Mouse (Mus musculus): ENCODE results near the gene Olfr1564. TPM values are rescaled to one million over a fixed set of nuclear protein-coding genes. Genes with fewer than 3 reads are reported as not detected.
"Not testable (repeated sequence)": the region's sequence is repeated elsewhere in the genome, so short reads cannot be mapped to it uniquely, and the experiment has no call there.

Olfr1564 gene
- polyA plus RNA-seq (2014; fragmentation: Nextera tagmentation; extraction: Ambion mirVana), result not detected in 2 replicates

DNA sequence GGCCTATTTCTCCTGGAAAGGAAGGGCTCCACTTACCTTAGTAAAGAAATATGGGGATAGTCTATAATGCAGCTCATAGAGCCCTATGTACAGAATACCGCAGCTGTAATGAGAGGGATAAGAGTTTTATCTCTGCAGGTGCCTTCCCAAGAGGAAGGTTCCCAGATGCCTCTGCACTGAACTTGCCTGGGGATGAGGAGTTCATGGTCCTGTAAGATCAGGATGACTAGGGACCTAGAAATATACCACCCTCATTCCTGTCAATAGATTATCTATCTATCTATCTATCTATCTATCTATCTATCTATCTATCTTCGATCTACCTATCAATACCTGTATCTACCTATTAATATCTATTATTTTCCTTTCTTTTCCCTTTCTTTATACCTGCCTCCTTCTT, at the start of gene Olfr1564:
Gene Olfr1564 (minus strand): TSS at position 101 of the 400 bp plus-strand sequence.
- ATAC-seq (replicated peaks; ENCODE audit: low FRiP score), result no peak
- H3K9ac ChIP-seq (ENCODE audit: low read length), result no peak within 1 kb of the TSS
- WGBS, result 88% methylated on average over 2 of the region's 2 CpGs
- H3K27ac ChIP-seq (ENCODE audit: low read depth, low read length), result no peak within 1 kb of the TSS
- H3K4me2 ChIP-seq (ENCODE audit: low read depth, low read length, severe bottlenecking), result no peak within 1 kb of the TSS
- no peak within 1 kb of the TSS for H3K4me3 ChIP-seq (ENCODE audit: low read depth, low read length)
- no peaks in the 10 kb centered on the region for H3K27me3 ChIP-seq (ENCODE audit: control insufficient read depth, insufficient read depth, low read length)
- no peaks in the 10 kb centered on the region for H3K4me1 ChIP-seq (replicated peaks; ENCODE audit: control insufficient read depth, insufficient read depth, low read length)
- H3K9me3 ChIP-seq (ENCODE audit: control insufficient read depth, low read length), result no peaks in the 10 kb centered on the region
- no peaks in the 10 kb centered on the region for H3K36me3 ChIP-seq (ENCODE audit: control insufficient read depth, insufficient read depth, low read length)
- DNase-seq (ENCODE audit: low spot score), result no peak

- Histone ChIP-seq H3K9ac (ENCODE audit: low read length) (no peak overlapping the region), H3K4me1 (replicated peaks; ENCODE audit: control insufficient read depth, insufficient read depth, low read length) (no peaks in the 10 kb centered on the region), H3K27me3 (ENCODE audit: control insufficient read depth, insufficient read depth, low read length) (no peaks in the 10 kb centered on the region), H3K27ac (ENCODE audit: low read depth, low read length) (no peak overlapping the region), H3K36me3 (ENCODE audit: control insufficient read depth, insufficient read depth, low read length) (no peaks in the 10 kb centered on the region), H3K9me3 (ENCODE audit: control insufficient read depth, low read length) (no peaks in the 10 kb centered on the region), H3K4me3 (ENCODE audit: low read depth, low read length) (no peak overlapping the region), H3K4me2 (ENCODE audit: low read depth, low read length, severe bottlenecking) (no peak overlapping the region)
- DNase-seq (ENCODE audit: low spot score) (no peak), ATAC-seq (replicated peaks; ENCODE audit: low FRiP score) (no peak)
- 88% methylated on average over 9 of the region's 9 CpGs for WGBS
Measured at GRCm38 (mm10) chr17:33268907-33269306, 47.4 kb upstream of the Olfr1564 start.

GRCm38 (mm10) chr17:33264376-33264775, 42.9 kb upstream of the Olfr1564 start, which contains the start of gene Olfr63:
Gene Olfr63 (plus strand): TSS chr17:33264676.
- WGBS, result 82% methylated on average over 1 of the region's 1 CpGs
- no peak within 1 kb of the TSS for H3K9ac ChIP-seq (ENCODE audit: low read length)
- H3K4me3 ChIP-seq (ENCODE audit: low read depth, low read length), result no peak within 1 kb of the TSS
- H3K27me3 ChIP-seq (ENCODE audit: control insufficient read depth, insufficient read depth, low read length), result no peaks in the 10 kb centered on the region
- ATAC-seq (replicated peaks; ENCODE audit: low FRiP score) (no peak), DNase-seq (ENCODE audit: low spot score) (no peak)
- no peaks in the 10 kb centered on the region for H3K9me3 ChIP-seq (ENCODE audit: control insufficient read depth, low read length)
- H3K27ac ChIP-seq (ENCODE audit: low read depth, low read length), result no peak within 1 kb of the TSS
- no peaks in the 10 kb centered on the region for H3K4me1 ChIP-seq (replicated peaks; ENCODE audit: control insufficient read depth, insufficient read depth, low read length)
- H3K36me3 ChIP-seq (ENCODE audit: control insufficient read depth, insufficient read depth, low read length), result no peaks in the 10 kb centered on the region
- H3K4me2 ChIP-seq (ENCODE audit: low read depth, low read length, severe bottlenecking), result no peak within 1 kb of the TSS

- H3K9me3 ChIP-seq (ENCODE audit: control insufficient read depth, low read length); H3K9ac ChIP-seq (ENCODE audit: low read length); H3K27ac ChIP-seq (ENCODE audit: low read depth, low read length); H3K4me1 ChIP-seq (replicated peaks; ENCODE audit: control insufficient read depth, insufficient read depth, low read length); DNase-seq (ENCODE audit: low spot score); H3K4me2 ChIP-seq (ENCODE audit: low read depth, low read length, severe bottlenecking); H3K36me3 ChIP-seq (ENCODE audit: control insufficient read depth, insufficient read depth, low read length); H3K27me3 ChIP-seq (ENCODE audit: control insufficient read depth, insufficient read depth, low read length); H3K4me3 ChIP-seq (ENCODE audit: low read depth, low read length): not testable (repeated sequence)
- WGBS, result no CpG with 5 or more reads among the region's 2 CpGs
- peak; percentile 20; the same call in 1 of the 2 replicates for ATAC-seq (replicated peaks; ENCODE audit: low FRiP score)
Measured at GRCm38 (mm10) chr17:33255319-33255657, 33.8 kb upstream of the Olfr1564 start.

- not testable (repeated sequence) for H3K4me3 ChIP-seq (ENCODE audit: low read depth, low read length); H3K9me3 ChIP-seq (ENCODE audit: control insufficient read depth, low read length); H3K4me2 ChIP-seq (ENCODE audit: low read depth, low read length, severe bottlenecking); DNase-seq (ENCODE audit: low spot score); H3K4me1 ChIP-seq (replicated peaks; ENCODE audit: control insufficient read depth, insufficient read depth, low read length); H3K27ac ChIP-seq (ENCODE audit: low read depth, low read length); H3K9ac ChIP-seq (ENCODE audit: low read length); H3K36me3 ChIP-seq (ENCODE audit: control insufficient read depth, insufficient read depth, low read length); H3K27me3 ChIP-seq (ENCODE audit: control insufficient read depth, insufficient read depth, low read length)
- ATAC-seq (replicated peaks; ENCODE audit: low FRiP score), result peak; percentile 98
- WGBS, result 32% methylated on average over 1 of the region's 34 CpGs
Measured at GRCm38 (mm10) chr17:33254530-33255318, 33.2 kb upstream of the Olfr1564 start, which contains the start of gene Zfp955a. Gene Zfp955a (minus strand): TSS chr17:33255145.

- not testable (repeated sequence) for H3K27me3 ChIP-seq (ENCODE audit: control insufficient read depth, insufficient read depth, low read length); DNase-seq (ENCODE audit: low spot score); H3K27ac ChIP-seq (ENCODE audit: low read depth, low read length); H3K9ac ChIP-seq (ENCODE audit: low read length); H3K36me3 ChIP-seq (ENCODE audit: control insufficient read depth, insufficient read depth, low read length); H3K9me3 ChIP-seq (ENCODE audit: control insufficient read depth, low read length); H3K4me1 ChIP-seq (replicated peaks; ENCODE audit: control insufficient read depth, insufficient read depth, low read length); ATAC-seq (replicated peaks; ENCODE audit: low FRiP score); H3K4me2 ChIP-seq (ENCODE audit: low read depth, low read length, severe bottlenecking); H3K4me3 ChIP-seq (ENCODE audit: low read depth, low read length)
- WGBS, result 86% methylated on average over 1 of the region's 1 CpGs
Measured at GRCm38 (mm10) chr17:33236646-33237045, 15.2 kb upstream of the Olfr1564 start.

DNA sequence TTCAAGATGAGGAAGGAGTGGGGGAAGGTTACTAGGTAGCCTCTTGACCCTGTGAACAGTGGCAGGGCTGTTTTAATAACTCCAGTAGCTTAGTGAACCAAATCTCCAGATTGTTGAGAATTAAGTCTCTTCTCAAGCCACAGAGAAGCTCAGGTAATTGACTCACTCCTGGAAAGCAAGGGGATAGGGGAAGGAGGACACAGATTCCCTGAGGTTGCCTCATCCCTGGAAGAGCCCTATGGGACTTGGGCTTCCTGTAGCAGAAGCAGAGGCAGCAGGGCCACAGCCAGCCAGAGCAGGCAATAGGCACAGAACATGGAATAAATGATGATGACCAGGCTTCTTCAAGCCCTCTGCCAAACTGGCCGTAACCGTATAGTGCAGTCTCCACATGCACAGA, 30.5 kb downstream of the Olfr1564 start, which contains the start of gene Olfr239:
Gene Olfr239 (plus strand): TSS at position 301 of the 400 bp plus-strand sequence.
- H3K9me3 ChIP-seq (ENCODE audit: control insufficient read depth, low read length); H3K4me1 ChIP-seq (replicated peaks; ENCODE audit: control insufficient read depth, insufficient read depth, low read length); H3K36me3 ChIP-seq (ENCODE audit: control insufficient read depth, insufficient read depth, low read length); H3K9ac ChIP-seq (ENCODE audit: low read length); ATAC-seq (replicated peaks; ENCODE audit: low FRiP score); H3K27ac ChIP-seq (ENCODE audit: low read depth, low read length); H3K4me2 ChIP-seq (ENCODE audit: low read depth, low read length, severe bottlenecking); DNase-seq (ENCODE audit: low spot score); H3K4me3 ChIP-seq (ENCODE audit: low read depth, low read length); H3K27me3 ChIP-seq (ENCODE audit: control insufficient read depth, insufficient read depth, low read length): not testable (repeated sequence)
- no CpG with 5 or more reads among the region's 2 CpGs for WGBS

- H3K36me3 ChIP-seq (ENCODE audit: control insufficient read depth, insufficient read depth, low read length); H3K4me1 ChIP-seq (replicated peaks; ENCODE audit: control insufficient read depth, insufficient read depth, low read length); H3K9ac ChIP-seq (ENCODE audit: low read length); ATAC-seq (replicated peaks; ENCODE audit: low FRiP score); H3K9me3 ChIP-seq (ENCODE audit: control insufficient read depth, low read length); H3K27ac ChIP-seq (ENCODE audit: low read depth, low read length); H3K27me3 ChIP-seq (ENCODE audit: control insufficient read depth, insufficient read depth, low read length); H3K4me3 ChIP-seq (ENCODE audit: low read depth, low read length); DNase-seq (ENCODE audit: low spot score); H3K4me2 ChIP-seq (ENCODE audit: low read depth, low read length, severe bottlenecking): not testable (repeated sequence)
- 80% methylated on average over 1 of the region's 1 CpGs for WGBS
Measured at GRCm38 (mm10) chr17:33168147-33168546, 53.3 kb downstream of the Olfr1564 start, which contains the start of gene Olfr55. Gene Olfr55 (plus strand): TSS chr17:33168447.
